Mouse (Mus musculus): Measurements from ENCODE around the gene Msx3. TPM values are rescaled to one million over a fixed set of nuclear protein-coding genes. Genes with fewer than 3 reads are reported as not detected.

Gene Msx3
- not detected in 2 replicates for polyA plus RNA-seq (2011; ENCODE audit: insufficient read depth, insufficient read length, low replicate concordance, missing spikeins)

GRCm38 (mm10) chr7:140048361-140049114 lies at the start of gene Msx3:
TSS of gene Msx3 (minus strand) at chr7:140049089.
- H3K4me1 ChIP-seq (ENCODE audit: control insufficient read depth, insufficient read depth, low read length), result no peaks in the 10 kb centered on the region
- WGBS, result 4% methylated on average over 56 of the region's 56 CpGs
- H3K4me3 ChIP-seq (replicated peaks; ENCODE audit: control insufficient read depth, low read depth, low read length), result peak within 1 kb of the TSS; percentile 12
- no peak within 1 kb of the TSS for H3K27ac ChIP-seq (ENCODE audit: control insufficient read depth, insufficient read depth, low read depth, low read length, poor library complexity)
- TF ChIP-seq POLR2A (IDR thresholded peaks at IDR 0.05; ENCODE audit: borderline replicate concordance, control insufficient read depth, low read depth, low read length) (no peak), CTCF (IDR thresholded peaks at IDR 0.05; ENCODE audit: control insufficient read depth, insufficient read depth, low read length) (no peak)

- no peak overlapping the region for H3K4me3 ChIP-seq (replicated peaks; ENCODE audit: control insufficient read depth, low read depth, low read length)
- no peak for TF ChIP-seq POLR2A (IDR thresholded peaks at IDR 0.05; ENCODE audit: borderline replicate concordance, control insufficient read depth, low read depth, low read length)
- TF ChIP-seq CTCF (IDR thresholded peaks at IDR 0.05; ENCODE audit: control insufficient read depth, insufficient read depth, low read length), result no peak
- H3K27ac ChIP-seq (ENCODE audit: control insufficient read depth, insufficient read depth, low read depth, low read length, poor library complexity), result no peak overlapping the region
- peaks cover 2% of the 10 kb centered on the region for H3K4me1 ChIP-seq (ENCODE audit: control insufficient read depth, insufficient read depth, low read length)
- 43% methylated on average over 1 of the region's 1 CpGs for WGBS
These were observed 49.6 kb upstream of the Msx3 start for GRCm38 (mm10) chr7:140098466-140098865.

GRCm38 (mm10) chr7:140096055-140096454 lies 47.2 kb upstream of the Msx3 start:
- Histone ChIP-seq H3K27ac (ENCODE audit: control insufficient read depth, insufficient read depth, low read depth, low read length, poor library complexity) (no peak overlapping the region), H3K4me1 (ENCODE audit: control insufficient read depth, insufficient read depth, low read length) (no peaks in the 10 kb centered on the region), H3K4me3 (replicated peaks; ENCODE audit: control insufficient read depth, low read depth, low read length) (no peak overlapping the region)
- TF ChIP-seq POLR2A (IDR thresholded peaks at IDR 0.05; ENCODE audit: borderline replicate concordance, control insufficient read depth, low read depth, low read length) (no peak), CTCF (IDR thresholded peaks at IDR 0.05; ENCODE audit: control insufficient read depth, insufficient read depth, low read length) (no peak)

GRCm38 (mm10) chr7:140095556-140095955 lies 46.7 kb upstream of the Msx3 start:
- no peak for TF ChIP-seq POLR2A (IDR thresholded peaks at IDR 0.05; ENCODE audit: borderline replicate concordance, control insufficient read depth, low read depth, low read length)
- no peak for TF ChIP-seq CTCF (IDR thresholded peaks at IDR 0.05; ENCODE audit: control insufficient read depth, insufficient read depth, low read length)
- H3K4me1 ChIP-seq (ENCODE audit: control insufficient read depth, insufficient read depth, low read length), result no peaks in the 10 kb centered on the region
- H3K27ac ChIP-seq (ENCODE audit: control insufficient read depth, insufficient read depth, low read depth, low read length, poor library complexity), result no peak overlapping the region
- no peak overlapping the region for H3K4me3 ChIP-seq (replicated peaks; ENCODE audit: control insufficient read depth, low read depth, low read length)
- 42% methylated on average over 1 of the region's 1 CpGs for WGBS

- Histone ChIP-seq H3K4me1 (ENCODE audit: control insufficient read depth, insufficient read depth, low read length) (no peaks in the 10 kb centered on the region), H3K27ac (ENCODE audit: control insufficient read depth, insufficient read depth, low read depth, low read length, poor library complexity) (no peak overlapping the region), H3K4me3 (replicated peaks; ENCODE audit: control insufficient read depth, low read depth, low read length) (no peak overlapping the region)
- TF ChIP-seq CTCF (IDR thresholded peaks at IDR 0.05; ENCODE audit: control insufficient read depth, insufficient read depth, low read length) (no peak), POLR2A (IDR thresholded peaks at IDR 0.05; ENCODE audit: borderline replicate concordance, control insufficient read depth, low read depth, low read length) (no peak)
- WGBS, result 61% methylated on average over 5 of the region's 5 CpGs
These were observed 46.1 kb upstream of the Msx3 start for GRCm38 (mm10) chr7:140094954-140095353.

- Histone ChIP-seq H3K4me3 (replicated peaks; ENCODE audit: control insufficient read depth, low read depth, low read length) (no peak within 1 kb of the TSS), H3K27ac (ENCODE audit: control insufficient read depth, insufficient read depth, low read depth, low read length, poor library complexity) (no peak within 1 kb of the TSS), H3K4me1 (ENCODE audit: control insufficient read depth, insufficient read depth, low read length) (no peaks in the 10 kb centered on the region)
- WGBS, result 68% methylated on average over 5 of the region's 5 CpGs
- TF ChIP-seq POLR2A (IDR thresholded peaks at IDR 0.05; ENCODE audit: borderline replicate concordance, control insufficient read depth, low read depth, low read length), result no peak
- TF ChIP-seq CTCF (IDR thresholded peaks at IDR 0.05; ENCODE audit: control insufficient read depth, insufficient read depth, low read length), result no peak
These were observed 44.1 kb upstream of the Msx3 start, which contains the start of gene Prap1 for GRCm38 (mm10) chr7:140092924-140093528. TSS of gene Prap1 (plus strand) at chr7:140093395.

GRCm38 (mm10) chr7:140090601-140091000 lies 41.7 kb upstream of the Msx3 start:
- 79% methylated on average over 10 of the region's 10 CpGs for WGBS
- no peak overlapping the region for H3K27ac ChIP-seq (ENCODE audit: control insufficient read depth, insufficient read depth, low read depth, low read length, poor library complexity)
- H3K4me1 ChIP-seq (ENCODE audit: control insufficient read depth, insufficient read depth, low read length), result no peaks in the 10 kb centered on the region
- TF ChIP-seq CTCF (IDR thresholded peaks at IDR 0.05; ENCODE audit: control insufficient read depth, insufficient read depth, low read length), result no peak
- TF ChIP-seq POLR2A (IDR thresholded peaks at IDR 0.05; ENCODE audit: borderline replicate concordance, control insufficient read depth, low read depth, low read length), result no peak
- H3K4me3 ChIP-seq (replicated peaks; ENCODE audit: control insufficient read depth, low read depth, low read length), result no peak overlapping the region

- Histone ChIP-seq H3K4me3 (replicated peaks; ENCODE audit: control insufficient read depth, low read depth, low read length) (no peak within 1 kb of the TSS), H3K4me1 (ENCODE audit: control insufficient read depth, insufficient read depth, low read length) (no peaks in the 10 kb centered on the region), H3K27ac (ENCODE audit: control insufficient read depth, insufficient read depth, low read depth, low read length, poor library complexity) (no peak within 1 kb of the TSS)
- WGBS, result 11% methylated on average over 18 of the region's 18 CpGs
- no peak for TF ChIP-seq CTCF (IDR thresholded peaks at IDR 0.05; ENCODE audit: control insufficient read depth, insufficient read depth, low read length)
These were observed 33.4 kb upstream of the Msx3 start, which contains the start of gene Caly for GRCm38 (mm10) chr7:140082242-140082678. TSS of gene Caly (minus strand) at chr7:140082548.
